Mouse (Mus musculus): Measurements from ENCODE around the gene H2-M10.6. TPM values are rescaled to one million over a fixed set of nuclear protein-coding genes. Genes with fewer than 3 reads are reported as not detected.
"Not testable (repeated sequence)": the region's sequence is repeated elsewhere in the genome, so short reads cannot be mapped to it uniquely, and the experiment has no call there.

H2-M10.6 gene
- total RNA-seq, 1 experiment: not detected

DNA sequence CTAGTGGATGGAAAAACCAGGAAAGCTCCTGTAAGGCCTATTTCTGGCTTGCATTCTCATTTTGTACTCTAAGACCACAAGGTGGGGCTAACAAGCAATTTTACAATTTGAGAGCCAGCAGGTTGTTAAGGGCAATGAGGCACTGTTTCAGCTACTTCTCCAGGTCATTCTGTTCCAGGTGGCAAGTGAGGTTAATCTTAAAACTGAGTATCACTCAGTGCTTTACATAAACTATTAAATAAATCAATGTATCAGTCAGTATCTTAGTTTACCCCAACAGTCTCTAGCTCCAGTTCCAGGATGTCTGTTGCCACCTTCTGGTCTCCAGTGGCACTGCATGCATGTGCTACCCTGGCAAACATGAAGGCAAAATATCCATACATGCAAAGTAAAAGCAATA lies 12.0 kb downstream of the H2-M10.6 start:
- Histone ChIP-seq H3K9me3 (ENCODE audit: control insufficient read depth, insufficient read depth, low read depth, low read length) (no peaks in the 10 kb centered on the region), H3K4me3 (ENCODE audit: insufficient read depth in 1 of 2, low read depth in 1 of 2, low read length in 2 of 2, poor library complexity in 1 of 2, severe bottlenecking in 1 of 2) (no peak overlapping the region), H3K27ac (ENCODE audit: insufficient read depth, low read depth, low read length, poor library complexity, severe bottlenecking) (no peak overlapping the region), H3K4me1 (ENCODE audit: control insufficient read depth in 2 of 2, insufficient read depth in 2 of 2, low read length in 2 of 2, poor library complexity in 1 of 2) (no peaks in the 10 kb centered on the region), H3K36me3 (ENCODE audit: control insufficient read depth, insufficient read depth, low read length, poor library complexity, severe bottlenecking) (no peaks in the 10 kb centered on the region), H3K9ac (ENCODE audit: insufficient read depth, low read depth, low read length, poor library complexity, severe bottlenecking) (no peak overlapping the region)
- DNase-seq (ENCODE audit: low read depth, low spot score): peak; percentile 34
- in situ Hi-C loops (cut with MboI; ENCODE audit: low sequenced_read_pairs in 2 of 2, unreplicated experiment in 2 of 2): no loop called here
- TF ChIP-seq MAFK (IDR thresholded peaks at IDR 0.05; ENCODE audit: insufficient read depth, low read depth, low read length): no peak
- no peak for TF ChIP-seq ZNF384 (IDR thresholded peaks at IDR 0.05; ENCODE audit: low read depth, low read length)
- no peak for TF ChIP-seq HCFC1 (IDR thresholded peaks at IDR 0.05; ENCODE audit: borderline replicate concordance, insufficient read depth, low read length)
- 0 out of 2 replicates have a peak, but pooled peaks have one; percentile 6 for TF ChIP-seq ZC3H11A (IDR thresholded peaks at IDR 0.05; ENCODE audit: borderline replicate concordance, low read depth, low read length)
- no peak for TF ChIP-seq CHD2 (IDR thresholded peaks at IDR 0.05; ENCODE audit: low read depth, low read length)

GRCm38 (mm10) chr17:36825525-36825924 lies 13.6 kb downstream of the H2-M10.6 start:
- DNase-seq (ENCODE audit: low read depth, low spot score): peak; percentile 45
- in situ Hi-C loops (cut with MboI; ENCODE audit: low sequenced_read_pairs in 2 of 2, unreplicated experiment in 2 of 2): no loop called here
- H3K36me3 ChIP-seq (ENCODE audit: control insufficient read depth, insufficient read depth, low read length, poor library complexity, severe bottlenecking): no peaks in the 10 kb centered on the region

GRCm38 (mm10) chr17:36826002-36826401 lies 14.0 kb downstream of the H2-M10.6 start:
- DNase-seq (ENCODE audit: low read depth, low spot score): peak; percentile 79
- in situ Hi-C loops (cut with MboI; ENCODE audit: low sequenced_read_pairs in 2 of 2, unreplicated experiment in 2 of 2); H3K36me3 ChIP-seq (ENCODE audit: control insufficient read depth, insufficient read depth, low read length, poor library complexity, severe bottlenecking); H3K4me1 ChIP-seq (ENCODE audit: control insufficient read depth in 2 of 2, insufficient read depth in 2 of 2, low read length in 2 of 2, poor library complexity in 1 of 2); H3K9ac ChIP-seq (ENCODE audit: insufficient read depth, low read depth, low read length, poor library complexity, severe bottlenecking); H3K27ac ChIP-seq (ENCODE audit: insufficient read depth, low read depth, low read length, poor library complexity, severe bottlenecking); H3K9me3 ChIP-seq (ENCODE audit: control insufficient read depth, insufficient read depth, low read depth, low read length): not testable (repeated sequence)
- H3K4me3 ChIP-seq (ENCODE audit: insufficient read depth in 1 of 2, low read depth in 1 of 2, low read length in 2 of 2, poor library complexity in 1 of 2, severe bottlenecking in 1 of 2): 0 out of 4 replicates have a peak overlapping the region, but pooled peaks of 1 of the 2 experiments have one; percentile 16

More at GRCm38 (mm10) chr17:36825525-36825924, 13.6 kb downstream of the H2-M10.6 start:
- no peak overlapping the region for H3K9ac ChIP-seq (ENCODE audit: insufficient read depth, low read depth, low read length, poor library complexity, severe bottlenecking)
- no peaks in the 10 kb centered on the region for H3K4me1 ChIP-seq (ENCODE audit: control insufficient read depth in 2 of 2, insufficient read depth in 2 of 2, low read length in 2 of 2, poor library complexity in 1 of 2)
- no peak overlapping the region for H3K27ac ChIP-seq (ENCODE audit: insufficient read depth, low read depth, low read length, poor library complexity, severe bottlenecking)
- H3K4me3 ChIP-seq (ENCODE audit: insufficient read depth in 1 of 2, low read depth in 1 of 2, low read length in 2 of 2, poor library complexity in 1 of 2, severe bottlenecking in 1 of 2): 0 out of 4 replicates have a peak overlapping the region, but pooled peaks of 1 of the 2 experiments have one; percentile 16
- H3K9me3 ChIP-seq (ENCODE audit: control insufficient read depth, insufficient read depth, low read depth, low read length): no peaks in the 10 kb centered on the region
- no peak; the same call in 1 of the 2 replicates for TF ChIP-seq ZNF384 (IDR thresholded peaks at IDR 0.05; ENCODE audit: low read depth, low read length)
- TF ChIP-seq ZC3H11A (IDR thresholded peaks at IDR 0.05; ENCODE audit: borderline replicate concordance, low read depth, low read length): no peak
- TF ChIP-seq MAFK (IDR thresholded peaks at IDR 0.05; ENCODE audit: insufficient read depth, low read depth, low read length): no peak
- TF ChIP-seq CHD2 (IDR thresholded peaks at IDR 0.05; ENCODE audit: low read depth, low read length): no peak
- TF ChIP-seq HCFC1 (IDR thresholded peaks at IDR 0.05; ENCODE audit: borderline replicate concordance, insufficient read depth, low read length): no peak

- DNase-seq (ENCODE audit: low read depth, low spot score): no peak
- no peaks in the 10 kb centered on the region for H3K9me3 ChIP-seq (ENCODE audit: control insufficient read depth, insufficient read depth, low read depth, low read length)
- H3K4me3 ChIP-seq (ENCODE audit: insufficient read depth in 1 of 2, low read depth in 1 of 2, low read length in 2 of 2, poor library complexity in 1 of 2, severe bottlenecking in 1 of 2): no peak overlapping the region
- in situ Hi-C loops (cut with MboI; ENCODE audit: low sequenced_read_pairs in 2 of 2, unreplicated experiment in 2 of 2): no loop called here
- TF ChIP-seq HCFC1 (IDR thresholded peaks at IDR 0.05; ENCODE audit: borderline replicate concordance, insufficient read depth, low read length) (no peak), ZC3H11A (IDR thresholded peaks at IDR 0.05; ENCODE audit: borderline replicate concordance, low read depth, low read length) (no peak), MAFK (IDR thresholded peaks at IDR 0.05; ENCODE audit: insufficient read depth, low read depth, low read length) (no peak), CHD2 (IDR thresholded peaks at IDR 0.05; ENCODE audit: low read depth, low read length) (no peak), ZNF384 (IDR thresholded peaks at IDR 0.05; ENCODE audit: low read depth, low read length) (no peak)
- H3K4me1 ChIP-seq (ENCODE audit: control insufficient read depth in 2 of 2, insufficient read depth in 2 of 2, low read length in 2 of 2, poor library complexity in 1 of 2): peaks cover 2 to 7% of the 10 kb centered on the region in 2 experiments; a peak in 3 of 4 replicates
- no peak overlapping the region for H3K27ac ChIP-seq (ENCODE audit: insufficient read depth, low read depth, low read length, poor library complexity, severe bottlenecking)
- H3K9ac ChIP-seq (ENCODE audit: insufficient read depth, low read depth, low read length, poor library complexity, severe bottlenecking): no peak overlapping the region
- H3K36me3 ChIP-seq (ENCODE audit: control insufficient read depth, insufficient read depth, low read length, poor library complexity, severe bottlenecking): no peaks in the 10 kb centered on the region
These were observed 16.5 kb downstream of the H2-M10.6 start for GRCm38 (mm10) chr17:36828488-36828887.

DNA sequence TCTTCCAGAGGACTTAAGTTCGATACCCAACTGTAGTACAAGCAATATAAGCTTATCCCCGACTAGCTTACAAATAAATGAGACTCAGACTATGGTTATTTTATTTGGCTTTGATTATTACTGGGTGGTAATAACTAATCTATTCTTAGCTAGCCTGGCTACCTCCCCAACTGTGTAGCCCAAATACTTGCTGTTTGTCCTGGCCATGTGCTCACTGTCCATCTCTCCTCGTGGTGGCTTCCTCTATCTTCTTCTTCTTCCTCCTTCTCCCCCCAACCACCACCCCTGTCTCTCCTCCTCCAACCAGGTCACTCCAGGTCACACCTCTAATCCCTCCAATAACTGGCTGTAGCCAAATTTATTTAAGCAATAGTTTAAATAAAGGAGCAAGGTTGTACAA lies 18.5 kb downstream of the H2-M10.6 start:
- Histone ChIP-seq H3K36me3 (ENCODE audit: control insufficient read depth, insufficient read depth, low read length, poor library complexity, severe bottlenecking) (no peaks in the 10 kb centered on the region), H3K9me3 (ENCODE audit: control insufficient read depth, insufficient read depth, low read depth, low read length) (no peaks in the 10 kb centered on the region), H3K27ac (ENCODE audit: insufficient read depth, low read depth, low read length, poor library complexity, severe bottlenecking) (no peak overlapping the region), H3K4me1 (ENCODE audit: control insufficient read depth in 2 of 2, insufficient read depth in 2 of 2, low read length in 2 of 2, poor library complexity in 1 of 2) (peaks cover 2 to 7% of the 10 kb centered on the region in 2 experiments; a peak in 3 of 4 replicates), H3K9ac (ENCODE audit: insufficient read depth, low read depth, low read length, poor library complexity, severe bottlenecking) (no peak overlapping the region), H3K4me3 (ENCODE audit: insufficient read depth in 1 of 2, low read depth in 1 of 2, low read length in 2 of 2, poor library complexity in 1 of 2, severe bottlenecking in 1 of 2) (no peak overlapping the region)
- in situ Hi-C loops (cut with MboI; ENCODE audit: low sequenced_read_pairs in 2 of 2, unreplicated experiment in 2 of 2): no loop called here
- no peak for TF ChIP-seq ZNF384 (IDR thresholded peaks at IDR 0.05; ENCODE audit: low read depth, low read length)
- no peak for TF ChIP-seq CHD2 (IDR thresholded peaks at IDR 0.05; ENCODE audit: low read depth, low read length)
- no peak for TF ChIP-seq HCFC1 (IDR thresholded peaks at IDR 0.05; ENCODE audit: borderline replicate concordance, insufficient read depth, low read length)
- no peak for TF ChIP-seq ZC3H11A (IDR thresholded peaks at IDR 0.05; ENCODE audit: borderline replicate concordance, low read depth, low read length)
- TF ChIP-seq MAFK (IDR thresholded peaks at IDR 0.05; ENCODE audit: insufficient read depth, low read depth, low read length): no peak
- no peak for DNase-seq (ENCODE audit: low read depth, low spot score)
